Mouse (Mus musculus) cerebellum, adult 11-12 months (tissue): Measurements from ENCODE around the gene Kifc3.

Experiments
- DNase-seq: peaks from one replicate; pipeline ENCODE4 v3.0.0; 2022

Kifc3 gene

DNA sequence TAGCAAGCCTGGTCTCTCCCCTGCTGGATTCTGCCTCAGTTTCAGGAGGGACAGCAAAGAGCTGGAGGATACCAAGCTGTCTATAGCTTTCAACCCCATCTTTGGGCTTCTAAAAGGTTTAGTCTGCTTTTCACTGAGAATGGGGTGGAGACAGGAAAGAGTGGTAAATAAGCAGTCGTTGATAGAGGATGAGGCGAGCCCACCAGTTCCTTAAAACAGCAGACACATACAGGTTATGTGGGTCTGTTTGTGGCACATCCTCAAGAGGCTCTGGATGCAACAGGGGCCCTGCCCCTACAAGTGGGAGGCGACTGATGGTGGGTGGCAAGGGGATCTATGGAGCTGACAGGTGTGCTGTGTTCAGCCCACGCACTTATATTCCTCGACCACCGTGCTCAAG, 144.0 kb downstream of the Kifc3 start:
- DNase-seq = no peak

DNA sequence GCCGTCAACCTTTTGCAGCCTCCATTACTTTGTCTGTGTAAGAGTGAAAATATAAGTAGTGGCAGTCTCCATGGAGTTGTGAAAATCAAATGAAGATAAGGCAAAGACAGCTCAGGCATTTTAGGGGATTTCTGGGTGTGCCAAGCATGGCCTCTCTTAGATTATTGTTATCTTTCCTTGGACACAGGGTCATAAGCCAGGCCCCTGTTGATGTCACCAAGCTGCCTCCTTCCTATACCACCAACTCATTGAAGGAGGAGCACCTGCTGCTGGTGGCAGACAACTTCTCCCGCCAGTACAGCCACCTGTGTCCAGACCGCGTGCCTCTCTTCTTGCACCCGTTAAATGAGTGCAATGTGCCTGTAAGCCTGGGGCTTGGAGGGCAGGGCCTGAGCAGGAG, 146.2 kb downstream of the Kifc3 start:
- DNase-seq = no peak

DNA sequence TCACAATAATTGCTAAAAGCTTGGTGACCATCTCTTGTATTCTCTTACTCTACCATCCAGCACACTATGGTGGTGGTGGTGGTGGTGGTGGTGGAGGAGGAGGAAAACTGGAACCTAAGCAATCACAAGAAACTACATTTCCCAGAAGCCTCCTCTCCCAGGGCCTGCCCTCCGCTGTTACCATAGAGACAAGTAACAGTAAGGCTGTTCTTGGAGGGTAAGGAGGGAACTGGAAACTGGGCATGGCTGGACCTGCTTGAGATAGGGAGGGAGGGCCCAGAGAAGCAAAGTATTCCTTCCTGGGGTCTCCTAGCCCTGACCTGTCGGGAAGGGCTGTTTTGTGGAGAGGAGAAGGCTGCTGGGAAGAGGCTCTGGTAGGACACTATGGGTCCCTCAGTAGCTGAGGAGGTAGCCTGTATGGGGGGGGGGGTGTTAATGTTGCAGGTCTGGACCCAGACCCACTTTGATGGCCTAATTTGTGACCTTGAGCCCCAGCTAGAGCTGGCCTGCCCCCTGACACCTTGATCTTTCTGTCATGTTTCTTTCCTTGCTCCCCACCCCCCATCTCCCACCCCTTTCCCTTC, 147.6 kb downstream of the Kifc3 start, which contains the start of gene Drc7:
Gene Drc7, plus strand, starts transcription at position 177 of the 584 bp plus-strand sequence.
- no peak for DNase-seq

DNA sequence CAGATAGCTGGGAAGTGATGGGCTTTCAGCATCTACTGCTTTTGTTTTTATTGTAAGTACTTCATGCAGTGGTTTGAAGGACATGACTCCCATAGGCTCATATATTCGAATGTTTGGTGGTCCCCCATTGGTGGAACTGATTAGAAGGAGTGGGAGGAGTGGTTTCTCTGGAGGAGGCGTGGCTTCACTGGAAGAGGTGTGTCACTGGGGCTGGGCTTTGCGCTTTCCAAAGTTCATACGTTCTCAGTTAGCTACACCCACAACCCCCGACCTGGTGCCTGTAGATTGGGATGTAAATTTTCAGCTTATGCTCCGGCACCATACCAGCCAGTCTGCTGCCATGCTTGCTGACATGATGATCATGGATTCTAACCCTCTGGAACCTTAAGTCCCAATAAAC, 148.2 kb downstream of the Kifc3 start:
- no peak for DNase-seq
